Mouse (Mus musculus) olfactory bulb, adult 2 months (tissue): ENCODE data around the gene Tbl1x. TPM values are rescaled to one million over a fixed set of nuclear protein-coding genes. Genes with fewer than 3 reads are reported as not detected.
A peak's percentile ranks its signal among the peaks of the same experiment; 100 is the strongest.

ENCODE experiments used
- H3K27ac ChIP-seq: fragments of 200-500 bp; 2 replicates; pipeline ENCODE4 v1.5.1; 2012; ENCODE audit warnings: low read depth, low read length; ENCODE audit not compliant: insufficient read depth
- H3K4me1 ChIP-seq: fragments of 200-500 bp; 2 replicates; pipeline ENCODE4 v1.6.1; 2012; ENCODE audit warnings: low read length; ENCODE audit not compliant: control insufficient read depth, insufficient read depth
- H3K4me3 ChIP-seq: fragments of 200-500 bp; 2 replicates; pipeline ENCODE4 v1.5.1; 2012; ENCODE audit warnings: mild to moderate bottlenecking, low read depth, low read length, moderate library complexity; ENCODE audit not compliant: insufficient read depth
- CTCF ChIP-seq: fragments of 200-500 bp; IDR thresholded peaks from 2 replicates; pipeline ENCODE4 v1.5.1; 2012; ENCODE audit warnings: low read depth, mild to moderate bottlenecking, low read length, moderate library complexity; ENCODE audit not compliant: insufficient read depth
- POLR2A ChIP-seq: fragments of 200-500 bp; IDR thresholded peaks from 2 replicates; pipeline ENCODE4 v1.6.1; 2012; ENCODE audit warnings: mild to moderate bottlenecking, low read depth, low read length, moderate library complexity; ENCODE audit not compliant: insufficient read depth
- WGBS: fragments of 180-500 bp; shearing (Covaris S2); methylation state at CpG from one replicate; pipeline ENCODE4 v1.1.7; 2018; 5-methylcytosine and 5-hydroxymethylcytosine counted together
- polyA plus RNA-seq: library from polyadenylated mRNA; stranded (reverse); fragments of >200 nt; gene quantifications from 2 replicates; pipeline ENCODE4 v1.2.4, GENCODE M21; 2012; ENCODE audit warnings: low replicate concordance; ENCODE audit not compliant: missing spikeins, insufficient read depth, insufficient read length

Gene Tbl1x
- 58.0 and 148 TPM in 2 replicates for polyA plus RNA-seq

GRCm38 (mm10) chrX:77510371-77511300 is at the start of gene Tbl1x:
TSS of gene Tbl1x (plus strand) at chrX:77511013.
- no peak for TF ChIP-seq CTCF
- no peak for TF ChIP-seq POLR2A
- Histone ChIP-seq H3K4me3 (peak within 1 kb of the TSS; percentile 96), H3K27ac (peak within 1 kb of the TSS; percentile 95), H3K4me1 (peaks cover 9% of the 10 kb centered on the region)
- WGBS = 30% methylated on average over 50 of the region's 76 CpGs

GRCm38 (mm10) chrX:77469216-77469615 is 41.6 kb upstream of the Tbl1x start:
- WGBS = 37% methylated on average over 1 of the region's 1 CpGs
- Histone ChIP-seq H3K4me3 (no peak overlapping the region), H3K4me1 (no peaks in the 10 kb centered on the region), H3K27ac (no peak overlapping the region)
- TF ChIP-seq CTCF = no peak
- TF ChIP-seq POLR2A = no peak

DNA sequence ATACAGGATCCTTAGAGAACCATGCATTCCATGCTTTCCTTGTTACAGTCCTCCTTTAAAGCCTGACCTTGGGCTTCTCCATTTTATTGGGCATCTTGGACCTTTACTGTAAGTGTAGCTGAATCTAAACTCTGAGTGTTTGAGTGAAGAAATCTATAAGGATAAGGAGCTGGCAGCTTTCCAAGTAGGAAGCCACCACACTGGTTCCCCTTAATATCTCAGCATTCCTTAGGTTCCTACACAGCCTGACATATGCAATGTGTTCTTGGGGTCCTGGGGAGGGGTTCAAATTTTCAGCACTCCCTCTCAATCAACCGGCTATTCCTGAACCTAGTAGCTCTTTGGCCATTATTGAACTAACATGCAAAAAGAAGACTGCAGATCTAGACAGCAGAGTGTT is 38.0 kb upstream of the Tbl1x start:
- Histone ChIP-seq H3K27ac (no peak overlapping the region), H3K4me3 (no peak overlapping the region), H3K4me1 (no peaks in the 10 kb centered on the region)
- TF ChIP-seq POLR2A (no peak), CTCF (no peak)
- WGBS = 85% methylated on average over 1 of the region's 1 CpGs

GRCm38 (mm10) chrX:77473511-77473910 is 37.3 kb upstream of the Tbl1x start:
- H3K4me3 ChIP-seq = no peak overlapping the region
- no peak for TF ChIP-seq CTCF
- TF ChIP-seq POLR2A = no peak
- no peaks in the 10 kb centered on the region for H3K4me1 ChIP-seq
- 82% methylated on average over 1 of the region's 1 CpGs for WGBS
- no peak overlapping the region for H3K27ac ChIP-seq

DNA sequence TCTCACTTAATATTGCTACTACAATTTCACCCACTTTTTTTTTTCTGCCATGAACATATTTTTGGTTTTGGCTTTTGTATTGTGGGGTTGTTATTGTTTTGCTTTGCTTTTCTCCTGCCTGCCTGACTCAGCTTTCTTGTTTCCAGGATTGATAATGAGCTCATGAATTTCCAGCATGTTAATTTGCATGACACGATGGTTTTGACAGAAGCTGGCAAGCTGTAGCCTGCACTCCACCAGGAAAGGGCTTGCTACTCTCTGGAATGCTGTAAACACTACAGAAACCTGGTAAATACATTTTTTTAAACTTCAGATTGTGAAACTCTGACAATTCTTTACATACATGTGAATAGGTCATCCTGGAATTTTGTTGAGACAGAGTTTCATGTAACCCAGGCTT is 36.3 kb upstream of the Tbl1x start:
- Histone ChIP-seq H3K4me1 (no peaks in the 10 kb centered on the region), H3K27ac (no peak overlapping the region), H3K4me3 (no peak overlapping the region)
- TF ChIP-seq POLR2A (no peak), CTCF (no peak)
- 35% methylated on average over 1 of the region's 1 CpGs for whole genome bisulfite sequencing

GRCm38 (mm10) chrX:77477526-77477925 is 33.3 kb upstream of the Tbl1x start:
- no peak overlapping the region for H3K27ac ChIP-seq
- 78% methylated on average over 2 of the region's 2 CpGs for WGBS

GRCm38 (mm10) chrX:77487922-77488799 is 22.7 kb upstream of the Tbl1x start:
- Histone ChIP-seq H3K27ac (peak overlapping the region; percentile 40; the same call in 1 of the 2 replicates), H3K4me1 (0 out of 2 replicates have a peak, but pooled peaks cover 2% of the 10 kb centered on the region), H3K4me3 (no peak overlapping the region)
- no peak for TF ChIP-seq CTCF
- no peak for TF ChIP-seq POLR2A
- WGBS = 27% methylated on average over 7 of the region's 7 CpGs

More at GRCm38 (mm10) chrX:77477526-77477925, 33.3 kb upstream of the Tbl1x start:
- TF ChIP-seq POLR2A (no peak), CTCF (no peak)
- H3K4me3 ChIP-seq = no peak overlapping the region
- H3K4me1 ChIP-seq = no peaks in the 10 kb centered on the region

DNA sequence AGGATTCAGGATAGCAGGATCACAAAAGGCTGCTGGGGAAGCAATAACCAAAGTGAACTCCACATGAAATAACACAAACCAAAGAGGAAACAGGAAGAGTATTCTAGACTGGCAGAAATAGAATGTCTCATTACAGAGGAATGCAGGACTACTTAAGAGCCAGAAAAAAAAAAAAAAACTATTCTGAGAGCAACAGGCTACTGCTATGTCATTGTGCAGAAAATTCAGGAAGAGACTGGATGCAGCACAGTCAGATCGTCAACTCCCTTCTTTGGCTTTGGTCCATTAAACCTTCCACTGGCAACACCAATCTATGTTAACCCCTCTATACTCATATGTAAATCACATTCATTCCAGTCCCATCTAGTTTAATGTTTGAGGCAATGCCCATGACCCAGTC is 20.7 kb upstream of the Tbl1x start:
- H3K4me3 ChIP-seq = no peak overlapping the region
- TF ChIP-seq CTCF (no peak), POLR2A (no peak)
- no peak overlapping the region for H3K27ac ChIP-seq
- 71% methylated on average over 1 of the region's 1 CpGs for WGBS
- 0 out of 2 replicates have a peak, but pooled peaks cover 2% of the 10 kb centered on the region for H3K4me1 ChIP-seq

DNA sequence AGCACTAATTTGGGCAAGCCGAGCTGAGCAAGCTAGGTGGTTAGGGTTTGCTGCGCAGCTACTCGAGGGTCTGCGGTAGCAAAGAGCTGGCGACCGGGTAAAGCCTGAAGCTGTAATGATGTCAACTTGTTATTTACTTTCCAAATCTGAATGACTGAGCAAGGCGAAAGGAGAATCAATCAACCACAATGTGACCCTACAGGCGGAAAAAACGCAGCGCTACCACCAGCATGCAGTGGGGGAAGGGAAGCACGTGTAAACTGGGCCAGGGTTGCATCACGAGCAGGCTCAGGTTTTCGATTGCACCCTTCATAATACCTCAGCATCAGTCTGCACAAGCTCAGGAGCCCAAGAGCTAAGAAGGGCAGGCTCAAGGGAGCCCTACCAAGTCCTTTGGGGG is 1.7 kb upstream of the Tbl1x start:
- Histone ChIP-seq H3K4me1 (peaks cover 9% of the 10 kb centered on the region), H3K27ac (peak overlapping the region; percentile 77), H3K4me3 (peak overlapping the region; percentile 38)
- 13% methylated on average over 13 of the region's 13 CpGs for WGBS
- TF ChIP-seq CTCF (no peak), POLR2A (no peak)
